Mouse (Mus musculus) embryonic fibroblast, embryonic 13.5 days (primary cell): ENCODE measurements around the gene Ak5.

Experiments
- CTCF ChIP-seq: IDR thresholded peaks from 2 replicates; pipeline ENCODE4 v1.5.1; 2011; ENCODE audit warnings: mild to moderate bottlenecking, control low read depth, low read length, moderate library complexity, borderline replicate concordance; ENCODE audit not compliant: insufficient read depth
- POLR2A ChIP-seq: IDR thresholded peaks from 2 replicates; pipeline ENCODE4 v1.6.1; 2011; ENCODE audit warnings: low read depth, mild to moderate bottlenecking, control low read depth, low read length, moderate library complexity

- no peak for TF ChIP-seq POLR2A
- no peak for TF ChIP-seq CTCF
Measured at GRCm38 (mm10) chr3:152578282-152579228, 89.6 kb downstream of the Ak5 start.
